Mouse (Mus musculus) spleen, adult 12 weeks (tissue): ENCODE results near the gene Stil.

ENCODE experiments used
- DNase-seq: peaks from one replicate; pipeline ENCODE4 v3.0.0; 2022; ENCODE audit warnings: low spot score

Gene Stil

GRCm38 (mm10) chr4:115048190-115048589 lies 48.2 kb downstream of the Stil start:
- peak; percentile 48 for DNase-seq

GRCm38 (mm10) chr4:115051245-115051644 lies 51.3 kb downstream of the Stil start:
- no peak for DNase-seq

- no peak for DNase-seq
These were observed 52.5 kb downstream of the Stil start for GRCm38 (mm10) chr4:115052343-115053005.

- no peak for DNase-seq
These were observed 55.1 kb downstream of the Stil start for GRCm38 (mm10) chr4:115055044-115055443.

GRCm38 (mm10) chr4:115055691-115056090 lies 55.7 kb downstream of the Stil start:
- DNase-seq: no peak

GRCm38 (mm10) chr4:115056371-115056920 lies 56.5 kb downstream of the Stil start, which contains the start of gene Tal1:
Tal1 (plus strand) TSS chr4:115056426.
- DNase-seq: peak; percentile 82

- DNase-seq: peak; percentile 60
These were observed 57.1 kb downstream of the Stil start for GRCm38 (mm10) chr4:115056921-115057673.

- peak; percentile 42 for DNase-seq
These were observed 57.8 kb downstream of the Stil start for GRCm38 (mm10) chr4:115057674-115058316.

- peak; percentile 37 for DNase-seq
These were observed 58.4 kb downstream of the Stil start for GRCm38 (mm10) chr4:115058317-115058761.

- DNase-seq: peak; percentile 53
These were observed 59.1 kb downstream of the Stil start for GRCm38 (mm10) chr4:115058871-115059590.

GRCm38 (mm10) chr4:115059871-115060270 lies 59.9 kb downstream of the Stil start:
- DNase-seq: peak; percentile 28

- DNase-seq: no peak
These were observed 60.8 kb downstream of the Stil start for GRCm38 (mm10) chr4:115060753-115061152.

- no peak for DNase-seq
These were observed 62.5 kb downstream of the Stil start for GRCm38 (mm10) chr4:115062540-115062874.

GRCm38 (mm10) chr4:115062875-115063517 lies 63.0 kb downstream of the Stil start:
- DNase-seq: peak; percentile 28

- DNase-seq: no peak
These were observed 63.7 kb downstream of the Stil start for GRCm38 (mm10) chr4:115063518-115064239.

GRCm38 (mm10) chr4:115071668-115072067 lies 71.7 kb downstream of the Stil start:
- DNase-seq: no peak

GRCm38 (mm10) chr4:115074789-115075188 lies 74.8 kb downstream of the Stil start:
- DNase-seq: no peak

GRCm38 (mm10) chr4:115075204-115075915 lies 75.4 kb downstream of the Stil start:
- no peak for DNase-seq

- no peak for DNase-seq
These were observed 79.2 kb downstream of the Stil start for GRCm38 (mm10) chr4:115078892-115079820.
